Mouse (Mus musculus): ENCODE measurements around the gene Il17rc. TPM values are rescaled to one million over a fixed set of nuclear protein-coding genes. Genes with fewer than 3 reads are reported as not detected.
A peak's percentile ranks its signal among the peaks of the same experiment; 100 is the strongest.

Il17rc gene
- polyA plus RNA-seq, 1 experiment from 2014 or later, result 26.7 TPM

- no peak for ATAC-seq (ENCODE audit: insufficient read depth, low FRiP score, low read depth)
- peak within 1 kb of the TSS; percentile 28 for H3K4me3 ChIP-seq (replicated peaks)
- no peak within 1 kb of the TSS for H3K9ac ChIP-seq
- no peaks in the 10 kb centered on the region for H3K27me3 ChIP-seq (replicated peaks)
- 49% methylated on average over 10 of the region's 10 CpGs for WGBS
- H3K36me3 ChIP-seq, result no peaks in the 10 kb centered on the region
- H3K9me3 ChIP-seq, result no peaks in the 10 kb centered on the region
- 0 out of 2 replicates have a peak, but pooled peaks cover 6% of the 10 kb centered on the region for H3K4me1 ChIP-seq
- H3K27ac ChIP-seq, result peak within 1 kb of the TSS; percentile 61
- H3K4me2 ChIP-seq, result peak within 1 kb of the TSS; percentile 46
These were observed 13.2 kb upstream of the Il17rc start, which contains the start of gene Il17re for GRCm38 (mm10) chr6:113457952-113458534. Gene Il17re, plus strand, starts transcription at chr6:113458484.

GRCm38 (mm10) chr6:113458635-113459034 is 12.6 kb upstream of the Il17rc start:
- H3K9me3 ChIP-seq, result no peaks in the 10 kb centered on the region
- H3K9ac ChIP-seq, result no peak overlapping the region
- WGBS, result 55% methylated on average over 10 of the region's 10 CpGs
- H3K4me3 ChIP-seq (replicated peaks), result peak overlapping the region; percentile 28
- H3K27me3 ChIP-seq (replicated peaks), result no peaks in the 10 kb centered on the region
- 0 out of 2 replicates have a peak, but pooled peaks cover 6% of the 10 kb centered on the region for H3K4me1 ChIP-seq
- H3K36me3 ChIP-seq, result no peaks in the 10 kb centered on the region
- H3K4me2 ChIP-seq, result peak overlapping the region; percentile 46
- peak overlapping the region; percentile 61 for H3K27ac ChIP-seq
- ATAC-seq (ENCODE audit: insufficient read depth, low FRiP score, low read depth), result peak; percentile 91

GRCm38 (mm10) chr6:113464040-113464439 is 7.2 kb upstream of the Il17rc start:
- 58% methylated on average over 7 of the region's 7 CpGs for WGBS
- ATAC-seq (ENCODE audit: insufficient read depth, low FRiP score, low read depth), result no peak

GRCm38 (mm10) chr6:113465602-113466001 is 5.6 kb upstream of the Il17rc start:
- no peak for ATAC-seq (ENCODE audit: insufficient read depth, low FRiP score, low read depth)
- peaks cover 9% of the 10 kb centered on the region for H3K4me1 ChIP-seq
- H3K27me3 ChIP-seq (replicated peaks), result peaks cover 5% of the 10 kb centered on the region; the same call in 1 of the 2 replicates
- 56% methylated on average over 5 of the region's 5 CpGs for WGBS
- H3K9me3 ChIP-seq, result no peaks in the 10 kb centered on the region
- no peaks in the 10 kb centered on the region for H3K36me3 ChIP-seq
- no peak overlapping the region for H3K4me2 ChIP-seq
- H3K4me3 ChIP-seq (replicated peaks), result no peak overlapping the region
- no peak overlapping the region for H3K9ac ChIP-seq
- H3K27ac ChIP-seq, result no peak overlapping the region

More at GRCm38 (mm10) chr6:113464040-113464439, 7.2 kb upstream of the Il17rc start:
- H3K36me3 ChIP-seq, result no peaks in the 10 kb centered on the region
- no peaks in the 10 kb centered on the region for H3K27me3 ChIP-seq (replicated peaks)
- no peak overlapping the region for H3K27ac ChIP-seq
- no peak overlapping the region for H3K9ac ChIP-seq
- H3K4me1 ChIP-seq, result peaks cover 2% of the 10 kb centered on the region; the same call in 1 of the 2 replicates
- no peaks in the 10 kb centered on the region for H3K9me3 ChIP-seq
- no peak overlapping the region for H3K4me2 ChIP-seq
- H3K4me3 ChIP-seq (replicated peaks), result no peak overlapping the region

- Histone ChIP-seq H3K9me3 (no peaks in the 10 kb centered on the region), H3K9ac (no peak overlapping the region), H3K4me2 (peak overlapping the region; percentile 76; the same call in 1 of the 2 replicates), H3K27ac (no peak overlapping the region), H3K27me3 (replicated peaks) (peaks cover 5% of the 10 kb centered on the region; the same call in 1 of the 2 replicates), H3K4me3 (replicated peaks) (no peak overlapping the region), H3K36me3 (no peaks in the 10 kb centered on the region), H3K4me1 (peaks cover 23% of the 10 kb centered on the region)
- ATAC-seq (ENCODE audit: insufficient read depth, low FRiP score, low read depth), result no peak
- 71% methylated on average over 3 of the region's 3 CpGs for WGBS
These were observed 2.7 kb upstream of the Il17rc start for GRCm38 (mm10) chr6:113468512-113468911.

GRCm38 (mm10) chr6:113469021-113469420 is 2.2 kb upstream of the Il17rc start:
- H3K4me1 ChIP-seq, result peaks cover 23% of the 10 kb centered on the region
- peak overlapping the region; percentile 76 for H3K4me2 ChIP-seq
- H3K36me3 ChIP-seq, result no peaks in the 10 kb centered on the region
- ATAC-seq (ENCODE audit: insufficient read depth, low FRiP score, low read depth), result peak; percentile 27; the same call in 1 of the 2 replicates
- no peak overlapping the region for H3K27ac ChIP-seq
- no peaks in the 10 kb centered on the region for H3K9me3 ChIP-seq
- H3K27me3 ChIP-seq (replicated peaks), result peaks cover 5% of the 10 kb centered on the region; the same call in 1 of the 2 replicates
- H3K9ac ChIP-seq, result 0 out of 2 replicates have a peak overlapping the region, but pooled peaks have one; percentile 1
- peak overlapping the region; percentile 36 for H3K4me3 ChIP-seq (replicated peaks)
- 6% methylated on average over 9 of the region's 9 CpGs for WGBS

GRCm38 (mm10) chr6:113469432-113469831 is 1.8 kb upstream of the Il17rc start:
- Histone ChIP-seq H3K4me3 (replicated peaks) (peak overlapping the region; percentile 36), H3K27me3 (replicated peaks) (peaks cover 5% of the 10 kb centered on the region; the same call in 1 of the 2 replicates), H3K4me1 (peaks cover 23% of the 10 kb centered on the region), H3K36me3 (no peaks in the 10 kb centered on the region), H3K9me3 (no peaks in the 10 kb centered on the region), H3K27ac (no peak overlapping the region), H3K4me2 (peak overlapping the region; percentile 76), H3K9ac (peak overlapping the region; percentile 1; the same call in 1 of the 2 replicates)
- peak; percentile 64; the same call in 1 of the 2 replicates for ATAC-seq (ENCODE audit: insufficient read depth, low FRiP score, low read depth)
- WGBS, result 2% methylated on average over 31 of the region's 31 CpGs

GRCm38 (mm10) chr6:113472061-113472460 is 834 bp downstream of the Il17rc start:
- Histone ChIP-seq H3K4me1 (peaks cover 23% of the 10 kb centered on the region), H3K27me3 (replicated peaks) (peaks cover 5% of the 10 kb centered on the region; the same call in 1 of the 2 replicates), H3K36me3 (no peaks in the 10 kb centered on the region), H3K4me2 (peak overlapping the region; percentile 64), H3K9me3 (no peaks in the 10 kb centered on the region), H3K27ac (peak overlapping the region; percentile 66; the same call in 1 of the 2 replicates), H3K4me3 (replicated peaks) (peak overlapping the region; percentile 32; the same call in 1 of the 2 replicates), H3K9ac (no peak overlapping the region)
- 61% methylated on average over 10 of the region's 10 CpGs for WGBS
- ATAC-seq (ENCODE audit: insufficient read depth, low FRiP score, low read depth), result peak; percentile 10; the same call in 1 of the 2 replicates

- no peak for ATAC-seq (ENCODE audit: insufficient read depth, low FRiP score, low read depth)
- Histone ChIP-seq H3K27ac (no peak overlapping the region), H3K36me3 (no peaks in the 10 kb centered on the region)
These were observed 2.0 kb downstream of the Il17rc start for GRCm38 (mm10) chr6:113473246-113473645.

GRCm38 (mm10) chr6:113473715-113474114 is 2.5 kb downstream of the Il17rc start:
- no peak overlapping the region for H3K27ac ChIP-seq
- H3K4me1 ChIP-seq, result peaks cover 23% of the 10 kb centered on the region
- no peaks in the 10 kb centered on the region for H3K36me3 ChIP-seq
- 82% methylated on average over 6 of the region's 6 CpGs for WGBS
- no peak overlapping the region for H3K4me2 ChIP-seq
- no peak overlapping the region for H3K4me3 ChIP-seq (replicated peaks)
- H3K9me3 ChIP-seq, result no peaks in the 10 kb centered on the region
- no peak overlapping the region for H3K9ac ChIP-seq
- no peak for ATAC-seq (ENCODE audit: insufficient read depth, low FRiP score, low read depth)
- peaks cover 5% of the 10 kb centered on the region; the same call in 1 of the 2 replicates for H3K27me3 ChIP-seq (replicated peaks)

More at GRCm38 (mm10) chr6:113473246-113473645, 2.0 kb downstream of the Il17rc start:
- Histone ChIP-seq H3K27me3 (replicated peaks) (peaks cover 5% of the 10 kb centered on the region; the same call in 1 of the 2 replicates), H3K4me1 (peaks cover 23% of the 10 kb centered on the region), H3K9me3 (no peaks in the 10 kb centered on the region), H3K4me3 (replicated peaks) (no peak overlapping the region), H3K4me2 (no peak overlapping the region), H3K9ac (no peak overlapping the region)
- WGBS, result 56% methylated on average over 2 of the region's 2 CpGs

- H3K4me3 ChIP-seq (replicated peaks), result no peak overlapping the region
- H3K36me3 ChIP-seq, result no peaks in the 10 kb centered on the region
- no peaks in the 10 kb centered on the region for H3K9me3 ChIP-seq
- H3K27me3 ChIP-seq (replicated peaks), result peaks cover 19% of the 10 kb centered on the region; the same call in 1 of the 2 replicates
- H3K9ac ChIP-seq, result no peak overlapping the region
- ATAC-seq (ENCODE audit: insufficient read depth, low FRiP score, low read depth), result no peak
- WGBS, result 17% methylated on average over 7 of the region's 7 CpGs
- no peak overlapping the region for H3K27ac ChIP-seq
- H3K4me1 ChIP-seq, result peaks cover 2% of the 10 kb centered on the region; the same call in 1 of the 2 replicates
- no peak overlapping the region for H3K4me2 ChIP-seq
These were observed 6.1 kb downstream of the Il17rc start for GRCm38 (mm10) chr6:113477353-113477752.

- H3K4me1 ChIP-seq, result peaks cover 13% of the 10 kb centered on the region
- H3K4me3 ChIP-seq (replicated peaks), result no peak overlapping the region
- H3K9ac ChIP-seq, result no peak overlapping the region
- peaks cover 23% of the 10 kb centered on the region; the same call in 1 of the 2 replicates for H3K27me3 ChIP-seq (replicated peaks)
- H3K36me3 ChIP-seq, result no peaks in the 10 kb centered on the region
- no peak overlapping the region for H3K27ac ChIP-seq
- WGBS, result 77% methylated on average over 10 of the region's 10 CpGs
- ATAC-seq (ENCODE audit: insufficient read depth, low FRiP score, low read depth), result no peak
- H3K9me3 ChIP-seq, result no peaks in the 10 kb centered on the region
- H3K4me2 ChIP-seq, result no peak overlapping the region
These were observed 7.7 kb downstream of the Il17rc start for GRCm38 (mm10) chr6:113478906-113479305.
